Mouse (Mus musculus): ENCODE results near the gene Ylpm1. TPM values are rescaled to one million over a fixed set of nuclear protein-coding genes. Genes with fewer than 3 reads are reported as not detected.

Ylpm1 gene
- polyA plus RNA-seq, 1 experiment from 2014 or later, result 37.2 TPM

DNA sequence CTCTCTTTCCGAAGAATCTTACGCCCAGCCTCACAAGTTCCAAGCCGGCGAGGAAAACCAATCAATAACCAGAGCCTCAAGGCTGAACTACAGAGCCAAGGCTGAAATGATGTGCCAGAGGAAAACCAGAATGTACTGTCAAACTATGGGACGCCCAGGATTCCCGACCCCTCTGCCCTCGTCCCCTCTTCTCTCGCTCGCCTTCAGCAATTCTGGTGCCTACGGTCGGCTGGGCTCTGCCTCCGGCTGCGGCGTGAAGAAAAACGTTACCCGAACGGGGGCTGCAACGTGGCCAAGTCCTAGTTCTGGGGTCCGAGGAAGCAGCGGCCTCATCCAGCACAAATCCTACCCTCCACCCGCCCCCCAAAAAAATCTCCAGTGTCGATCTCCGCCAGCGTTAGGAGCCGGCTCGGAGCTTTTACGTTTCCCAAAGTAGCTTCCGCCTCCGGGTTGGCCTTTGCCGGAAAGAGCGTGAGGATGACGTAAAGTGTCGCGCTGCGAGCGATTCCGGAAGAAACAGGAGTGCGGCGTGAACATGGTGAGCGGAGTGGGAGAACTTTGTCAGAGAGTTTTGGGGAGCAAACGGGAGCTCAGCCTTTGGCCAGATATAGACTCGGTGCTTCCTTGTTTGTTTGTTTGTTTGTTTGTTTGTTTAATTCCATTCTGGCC lies 25.6 kb upstream of the Ylpm1 start, which contains the start of the genes Fcf1 and Arel1:
Gene Fcf1, plus strand, starts transcription at position 470 of the 669 bp plus-strand sequence.
Gene Arel1, minus strand, starts transcription at position 473 of the 669 bp plus-strand sequence.
- Histone ChIP-seq H3K4me3 (peak within 1 kb of the TSS; percentile 90), H3K4me1 (peaks cover 26% of the 10 kb centered on the region), H3K36me3 (replicated peaks) (peaks cover 29% of the 10 kb centered on the region), H3K27me3 (ENCODE audit: poor library complexity, severe bottlenecking) (peaks cover 3% of the 10 kb centered on the region; the same call in 1 of the 2 replicates), H3K9me3 (no peaks in the 10 kb centered on the region), H3K27ac (peak within 1 kb of the TSS; percentile 87)
- WGBS, result under 1% methylated on average over 42 of the region's 42 CpGs
- peak; percentile 86 for DNase-seq (ENCODE audit: extremely low spot score, low spot score)

DNA sequence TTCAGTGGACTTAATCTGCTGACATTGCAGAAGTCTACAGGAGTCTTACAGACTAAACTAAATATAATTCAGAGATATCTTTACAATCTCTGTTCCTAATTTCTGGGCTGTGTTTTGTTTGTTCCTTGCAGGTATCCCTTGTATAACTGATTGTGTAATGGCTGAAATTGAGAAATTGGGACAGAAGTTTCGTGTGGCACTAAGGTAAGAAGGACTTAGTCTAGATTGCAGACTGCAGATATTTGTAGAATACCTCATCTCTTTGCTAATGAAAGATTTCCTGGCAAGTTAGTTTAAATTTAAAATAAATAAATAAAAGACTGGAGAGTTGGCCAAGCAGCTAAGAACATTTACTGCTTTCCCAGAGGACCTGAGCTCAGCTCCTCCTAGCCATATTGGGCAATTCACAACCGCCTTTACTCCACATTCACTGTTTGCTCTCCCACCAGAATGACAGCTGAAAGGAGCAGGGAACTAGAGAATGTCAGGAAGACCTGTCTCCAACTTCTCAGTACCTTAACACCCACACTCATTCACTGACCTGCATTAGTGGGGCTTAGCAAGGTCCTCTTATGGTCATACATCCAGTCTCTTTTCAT lies 16.8 kb upstream of the Ylpm1 start:
- Histone ChIP-seq H3K4me3 (no peak overlapping the region), H3K9me3 (no peaks in the 10 kb centered on the region), H3K36me3 (replicated peaks) (peaks cover 97% of the 10 kb centered on the region), H3K4me1 (no peaks in the 10 kb centered on the region), H3K27ac (no peak overlapping the region), H3K27me3 (ENCODE audit: poor library complexity, severe bottlenecking) (no peaks in the 10 kb centered on the region)
- DNase-seq (ENCODE audit: extremely low spot score, low spot score), result no peak
- WGBS, result 82% methylated on average over 2 of the region's 2 CpGs

DNA sequence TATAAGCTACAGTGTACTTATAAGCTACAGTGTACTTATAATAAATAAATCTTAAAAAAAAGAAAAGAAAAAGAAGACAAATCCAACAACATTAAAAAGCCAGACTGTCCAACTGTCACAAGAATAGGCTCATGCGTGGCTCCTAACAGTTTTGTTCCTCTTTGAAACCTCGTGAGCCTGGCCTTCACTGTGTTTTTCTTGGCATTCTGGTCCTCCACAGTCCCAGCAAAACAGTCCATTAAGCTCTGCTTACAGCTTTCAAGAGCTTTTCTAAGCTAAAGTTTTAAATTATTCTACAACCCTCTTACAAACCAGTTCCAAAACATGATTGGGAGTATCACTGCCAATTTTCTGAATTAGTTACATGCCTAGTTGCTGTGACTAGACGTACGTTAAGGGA lies 6.7 kb upstream of the Ylpm1 start:
- no peak overlapping the region for H3K4me3 ChIP-seq
- H3K4me1 ChIP-seq, result no peaks in the 10 kb centered on the region
- no peak for DNase-seq (ENCODE audit: extremely low spot score, low spot score)
- 79% methylated on average over 4 of the region's 4 CpGs for WGBS
- no peaks in the 10 kb centered on the region for H3K9me3 ChIP-seq
- no peak overlapping the region for H3K27ac ChIP-seq
- no peaks in the 10 kb centered on the region for H3K27me3 ChIP-seq (ENCODE audit: poor library complexity, severe bottlenecking)
- H3K36me3 ChIP-seq (replicated peaks), result peaks cover 5% of the 10 kb centered on the region

DNA sequence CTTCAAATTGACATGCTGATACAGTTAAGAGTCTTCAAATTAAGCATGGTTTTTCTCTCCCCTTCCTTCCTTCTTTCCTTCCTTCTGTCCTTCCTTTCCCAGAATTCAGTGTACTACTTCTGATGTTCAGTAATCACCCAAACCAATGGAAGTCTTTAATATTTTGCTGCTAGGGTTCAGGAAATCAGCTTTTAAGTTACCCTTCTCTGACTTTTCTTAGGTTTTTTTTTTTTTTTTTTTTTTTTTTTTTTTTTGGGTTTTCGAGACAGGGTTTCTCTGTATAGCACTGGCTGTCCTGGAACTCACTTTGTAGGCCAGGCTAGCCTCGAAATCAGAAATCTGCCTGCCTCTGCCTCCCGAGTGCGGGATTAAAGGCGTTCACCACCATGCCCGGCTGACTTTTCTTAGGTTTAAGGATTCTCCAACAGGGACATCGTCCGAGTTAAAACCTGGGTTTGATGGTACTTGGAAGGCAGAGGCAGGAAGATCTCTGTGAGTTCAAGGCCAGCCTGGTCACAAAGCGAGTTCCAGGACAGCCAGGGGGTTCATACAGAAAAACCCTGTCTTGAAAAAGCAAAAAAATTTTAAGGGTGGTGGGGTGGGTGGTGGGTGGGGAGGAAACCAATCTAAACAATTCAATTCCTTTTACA lies 884 bp upstream of the Ylpm1 start:
- Histone ChIP-seq H3K9me3 (no peaks in the 10 kb centered on the region), H3K4me1 (peaks cover 25% of the 10 kb centered on the region), H3K4me3 (peak overlapping the region; percentile 100), H3K27me3 (ENCODE audit: poor library complexity, severe bottlenecking) (no peaks in the 10 kb centered on the region), H3K27ac (peak overlapping the region; percentile 97), H3K36me3 (replicated peaks) (peaks cover 22% of the 10 kb centered on the region)
- 90% methylated on average over 9 of the region's 9 CpGs for WGBS
- DNase-seq (ENCODE audit: extremely low spot score, low spot score), result no peak

DNA sequence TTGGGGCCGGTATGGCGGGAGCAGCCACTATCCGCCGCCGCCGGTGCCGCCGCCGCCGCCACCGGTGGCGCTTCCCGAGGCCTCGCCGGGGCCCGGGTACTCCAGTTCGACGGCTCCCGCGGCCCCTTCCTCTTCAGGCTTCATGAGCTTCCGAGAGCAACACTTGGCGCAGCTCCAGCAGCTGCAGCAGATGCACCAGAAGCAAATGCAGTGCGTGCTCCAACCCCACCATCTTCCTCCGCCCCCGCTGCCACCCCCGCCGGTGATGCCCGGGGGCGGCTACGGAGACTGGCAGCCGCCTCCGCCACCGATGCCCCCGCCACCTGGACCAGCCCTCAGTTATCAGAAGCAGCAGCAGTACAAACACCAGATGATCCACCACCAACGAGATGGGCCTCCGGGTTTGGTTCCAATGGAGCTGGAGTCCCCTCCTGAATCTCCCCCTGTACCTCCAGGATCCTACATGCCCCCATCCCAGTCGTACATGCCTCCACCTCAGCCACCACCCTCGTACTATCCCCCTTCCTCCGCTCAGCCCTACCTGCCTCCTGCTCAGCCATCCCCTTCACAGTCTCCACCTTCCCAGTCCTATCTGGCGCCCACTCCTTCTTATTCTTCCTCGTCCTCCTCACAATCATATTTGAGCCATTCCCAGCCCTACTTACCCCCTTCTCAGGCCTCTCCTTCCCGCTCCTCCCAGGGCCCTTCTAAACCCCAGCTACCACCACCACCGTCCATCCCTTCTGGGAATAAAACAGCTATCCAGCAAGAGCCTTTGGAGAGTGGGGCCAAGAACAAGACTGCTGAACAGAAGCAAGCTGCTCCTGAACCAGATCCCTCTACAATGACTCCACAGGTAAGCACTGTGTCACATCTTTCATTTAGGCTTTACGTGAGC lies 629 bp downstream of the Ylpm1 start:
- H3K4me3 ChIP-seq, result peak overlapping the region; percentile 100
- H3K36me3 ChIP-seq (replicated peaks), result peaks cover 37% of the 10 kb centered on the region
- H3K9me3 ChIP-seq, result no peaks in the 10 kb centered on the region
- H3K27ac ChIP-seq, result peak overlapping the region; percentile 97
- WGBS, result 1% methylated on average over 44 of the region's 44 CpGs
- DNase-seq (ENCODE audit: extremely low spot score, low spot score), result no peak
- H3K4me1 ChIP-seq, result peaks cover 25% of the 10 kb centered on the region
- no peaks in the 10 kb centered on the region for H3K27me3 ChIP-seq (ENCODE audit: poor library complexity, severe bottlenecking)

DNA sequence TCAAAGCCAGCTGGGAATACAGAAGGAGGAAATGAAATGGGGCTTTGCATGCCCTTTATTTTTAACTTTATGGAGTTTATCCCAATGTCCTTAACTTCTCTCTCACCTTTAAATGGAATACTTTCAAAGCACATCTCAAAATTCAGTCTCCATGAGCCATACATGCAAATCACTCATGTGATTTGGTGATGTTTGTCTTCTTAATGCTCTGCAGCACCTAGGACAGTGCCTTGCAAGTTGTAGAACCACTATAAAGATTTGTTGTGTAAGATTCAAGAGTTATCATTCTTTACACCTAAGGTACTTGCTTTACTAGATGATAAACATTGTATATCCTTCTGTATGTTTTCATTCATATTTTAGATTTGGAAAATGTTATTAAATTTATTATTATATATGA lies 2.9 kb downstream of the Ylpm1 start:
- peaks cover 60% of the 10 kb centered on the region for H3K36me3 ChIP-seq (replicated peaks)
- peak overlapping the region; percentile 100 for H3K4me3 ChIP-seq
- no peak for DNase-seq (ENCODE audit: extremely low spot score, low spot score)

DNA sequence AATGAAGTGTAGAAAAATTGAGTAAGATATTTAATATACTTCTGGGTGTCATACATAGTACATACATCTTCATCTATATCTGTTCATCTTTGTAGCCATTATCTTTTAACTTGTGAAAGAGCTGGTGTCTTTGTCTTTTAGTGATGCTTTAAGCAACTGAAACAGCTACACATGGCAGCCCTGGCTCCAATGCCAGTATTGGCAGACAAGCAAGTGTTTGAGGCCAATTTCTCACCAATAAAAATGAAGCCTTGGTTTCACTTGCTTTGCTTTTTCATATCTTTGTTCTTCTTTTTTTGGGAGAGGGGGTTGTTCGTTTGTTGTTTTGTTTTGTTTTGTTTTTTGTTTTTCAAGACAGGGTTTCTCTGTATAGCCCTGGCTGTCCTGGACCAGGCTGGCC lies 10.1 kb downstream of the Ylpm1 start:
- WGBS, result 92% methylated on average over 1 of the region's 1 CpGs
- Histone ChIP-seq H3K27me3 (ENCODE audit: poor library complexity, severe bottlenecking) (no peaks in the 10 kb centered on the region), H3K27ac (no peak overlapping the region), H3K9me3 (peaks cover 14% of the 10 kb centered on the region; the same call in 1 of the 2 replicates), H3K36me3 (replicated peaks) (peaks cover 72% of the 10 kb centered on the region), H3K4me1 (no peaks in the 10 kb centered on the region), H3K4me3 (no peak overlapping the region)
- DNase-seq (ENCODE audit: extremely low spot score, low spot score), result no peak

More for the DNA sequence above, 2.9 kb downstream of the Ylpm1 start:
- Histone ChIP-seq H3K4me1 (peaks cover 25% of the 10 kb centered on the region), H3K9me3 (peaks cover 14% of the 10 kb centered on the region; the same call in 1 of the 2 replicates), H3K27ac (no peak overlapping the region), H3K27me3 (ENCODE audit: poor library complexity, severe bottlenecking) (no peaks in the 10 kb centered on the region)

DNA sequence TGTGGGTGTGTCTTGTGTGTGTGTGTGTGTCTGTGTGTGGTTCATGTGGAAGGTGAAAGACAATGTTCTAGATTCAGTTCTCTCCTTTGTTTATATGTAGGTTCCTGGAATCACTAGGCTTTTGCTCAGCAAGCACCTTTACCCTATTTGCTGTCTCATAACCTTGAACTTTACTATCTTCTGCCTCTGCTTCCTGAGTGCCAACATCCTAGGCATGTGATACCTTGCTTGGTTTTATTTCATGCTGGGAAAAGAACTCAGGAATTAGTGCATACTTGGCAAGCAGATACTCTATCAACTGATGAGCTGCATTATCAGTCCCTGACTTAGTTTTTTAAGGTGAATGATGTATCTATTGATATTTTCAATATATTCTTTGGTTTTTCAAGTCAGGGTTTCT lies 10.9 kb downstream of the Ylpm1 start:
- DNase-seq (ENCODE audit: extremely low spot score, low spot score), result no peak
- Histone ChIP-seq H3K4me1 (no peaks in the 10 kb centered on the region), H3K27ac (no peak overlapping the region), H3K27me3 (ENCODE audit: poor library complexity, severe bottlenecking) (no peaks in the 10 kb centered on the region), H3K4me3 (no peak overlapping the region), H3K36me3 (replicated peaks) (peaks cover 71% of the 10 kb centered on the region), H3K9me3 (peaks cover 14% of the 10 kb centered on the region; the same call in 1 of the 2 replicates)

DNA sequence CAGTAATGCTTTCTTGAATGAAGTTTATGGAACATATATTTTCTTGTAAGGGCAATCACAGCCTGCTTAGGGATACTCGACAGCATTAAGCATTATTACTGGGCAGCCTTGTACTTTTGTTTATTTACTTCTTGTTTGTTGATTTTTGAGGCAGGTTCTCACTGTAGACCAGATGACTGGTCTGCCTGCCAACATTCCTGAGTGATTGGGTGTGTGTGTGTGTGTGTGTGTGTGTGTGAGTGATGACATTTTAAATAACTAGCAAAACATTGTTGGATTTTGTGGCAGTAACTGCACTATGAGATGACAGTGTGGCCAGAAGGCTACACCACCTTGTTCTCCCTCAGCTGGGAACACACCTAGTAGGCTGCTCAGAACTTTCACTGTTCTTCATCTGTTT lies 13.7 kb downstream of the Ylpm1 start:
- H3K4me1 ChIP-seq, result no peaks in the 10 kb centered on the region
- no peak overlapping the region for H3K27ac ChIP-seq
- peaks cover 71% of the 10 kb centered on the region for H3K36me3 ChIP-seq (replicated peaks)
- 93% methylated on average over 1 of the region's 1 CpGs for WGBS
- no peak for DNase-seq (ENCODE audit: extremely low spot score, low spot score)
- no peaks in the 10 kb centered on the region; the same call in 1 of the 2 replicates for H3K9me3 ChIP-seq
- H3K27me3 ChIP-seq (ENCODE audit: poor library complexity, severe bottlenecking), result no peaks in the 10 kb centered on the region
- no peak overlapping the region for H3K4me3 ChIP-seq

DNA sequence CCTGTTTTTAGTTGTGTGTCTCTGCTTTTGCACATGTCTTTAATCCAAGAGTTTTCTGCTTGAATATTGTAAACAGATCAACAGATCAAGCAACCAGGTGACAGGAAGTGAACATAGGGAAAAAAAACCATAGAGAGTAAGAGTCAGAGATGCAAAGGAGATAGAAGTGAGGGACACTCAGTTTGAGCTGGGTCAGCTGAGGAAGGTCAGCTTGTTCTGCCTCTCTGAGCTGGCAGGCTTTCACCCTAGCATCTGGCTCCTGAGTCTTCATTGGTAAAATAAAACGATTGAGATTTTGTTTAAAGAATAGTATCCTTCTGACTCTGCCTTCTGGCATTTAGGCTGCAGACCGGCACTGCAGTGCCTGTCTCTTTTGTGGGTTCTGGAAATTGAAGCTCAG lies 14.4 kb downstream of the Ylpm1 start:
- H3K4me1 ChIP-seq, result no peaks in the 10 kb centered on the region
- no peaks in the 10 kb centered on the region; the same call in 1 of the 2 replicates for H3K9me3 ChIP-seq
- WGBS, result 97% methylated on average over 2 of the region's 2 CpGs
- DNase-seq (ENCODE audit: extremely low spot score, low spot score), result no peak
- no peak overlapping the region for H3K27ac ChIP-seq
- H3K36me3 ChIP-seq (replicated peaks), result peaks cover 71% of the 10 kb centered on the region
- no peaks in the 10 kb centered on the region for H3K27me3 ChIP-seq (ENCODE audit: poor library complexity, severe bottlenecking)
- H3K4me3 ChIP-seq, result no peak overlapping the region

DNA sequence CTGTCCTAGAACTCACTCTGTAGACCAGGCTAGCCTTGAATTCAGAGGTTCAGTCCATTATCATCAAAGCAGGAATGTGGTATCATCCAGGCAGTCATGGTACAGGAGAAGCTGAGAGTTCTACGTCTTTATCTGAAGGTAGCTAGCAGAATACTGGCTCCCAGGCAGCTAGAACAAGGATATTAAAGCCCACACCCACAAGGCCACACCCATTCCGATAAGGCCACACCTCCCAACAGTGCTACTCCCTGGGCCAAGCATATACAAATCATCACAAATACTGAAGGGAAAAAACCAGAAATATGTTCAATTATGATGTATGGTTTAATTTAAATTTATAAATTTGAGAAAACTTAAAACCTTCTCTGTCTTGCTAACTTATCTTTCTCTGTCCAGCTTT lies 16.1 kb downstream of the Ylpm1 start:
- DNase-seq (ENCODE audit: extremely low spot score, low spot score), result no peak
- WGBS, result 92% methylated on average over 2 of the region's 2 CpGs
- no peak overlapping the region for H3K27ac ChIP-seq
- peaks cover 77% of the 10 kb centered on the region for H3K36me3 ChIP-seq (replicated peaks)
- H3K9me3 ChIP-seq, result no peaks in the 10 kb centered on the region; the same call in 1 of the 2 replicates
- H3K27me3 ChIP-seq (ENCODE audit: poor library complexity, severe bottlenecking), result no peaks in the 10 kb centered on the region
- no peaks in the 10 kb centered on the region for H3K4me1 ChIP-seq
- no peak overlapping the region for H3K4me3 ChIP-seq

DNA sequence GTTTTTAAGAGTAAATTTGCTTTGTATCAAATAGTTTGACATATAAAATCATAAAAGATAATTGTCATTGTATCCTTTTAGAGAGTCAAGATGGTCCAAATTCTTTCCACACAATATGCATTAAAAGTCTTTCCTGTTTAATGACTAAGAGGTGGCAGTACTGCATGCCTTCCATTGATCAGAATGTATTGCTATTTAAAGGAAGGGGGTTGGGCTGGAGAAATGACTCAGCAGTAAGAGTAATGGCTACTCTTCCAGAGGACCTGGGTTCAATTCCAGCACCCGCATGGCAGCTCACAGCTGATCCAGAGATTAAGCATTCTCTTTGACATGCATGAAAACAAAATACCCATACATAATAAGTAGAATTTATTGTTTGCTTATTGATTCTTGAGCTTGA lies 25.9 kb downstream of the Ylpm1 start:
- no peak for DNase-seq (ENCODE audit: extremely low spot score, low spot score)
- H3K36me3 ChIP-seq (replicated peaks), result peaks cover 51% of the 10 kb centered on the region
- 100% methylated on average over 1 of the region's 1 CpGs for WGBS

More for the DNA sequence above, 25.9 kb downstream of the Ylpm1 start:
- H3K9me3 ChIP-seq, result no peaks in the 10 kb centered on the region
- no peaks in the 10 kb centered on the region for H3K27me3 ChIP-seq (ENCODE audit: poor library complexity, severe bottlenecking)
- H3K4me3 ChIP-seq, result no peak overlapping the region
- no peaks in the 10 kb centered on the region for H3K4me1 ChIP-seq
- H3K27ac ChIP-seq, result no peak overlapping the region

All from forebrain, embryonic 10.5 days (tissue).